Mouse (Mus musculus) lung, embryonic 16.5 days (tissue): ENCODE data around the gene Hacd4. TPM values are rescaled to one million over a fixed set of nuclear protein-coding genes. Genes with fewer than 3 reads are reported as not detected.

Experiments
- ATAC-seq: fragments of 200-750 bp; cut with Nextera tagmentation; 2 replicates; pipeline ENCODE4 v1.8.0; 2017; ENCODE audit warnings: low read depth, mild to moderate bottlenecking, moderate library complexity
- H3K27ac ChIP-seq: fragments of 300-500 bp; sonication (generic); 2 replicates; pipeline ENCODE4 v1.5.1; 2014; ENCODE audit warnings: mild to moderate bottlenecking, control low read depth, low read length
- H3K27me3 ChIP-seq: fragments of 300-500 bp; sonication (generic); 2 replicates; pipeline ENCODE4 v1.6.1; 2014; ENCODE audit warnings: low read depth, low read length, mixed read lengths; ENCODE audit not compliant: control insufficient read depth, insufficient read depth
- H3K36me3 ChIP-seq: fragments of 300-500 bp; sonication (generic); 2 replicates; pipeline ENCODE4 v1.6.1; 2014; ENCODE audit warnings: low read length; ENCODE audit not compliant: control insufficient read depth, insufficient read depth
- H3K4me1 ChIP-seq: fragments of 300-500 bp; sonication (generic); replicated peaks from 2 replicates; pipeline ENCODE4 v1.6.1; 2014; ENCODE audit warnings: low read length, mixed read lengths; ENCODE audit not compliant: control insufficient read depth, insufficient read depth
- H3K4me2 ChIP-seq: fragments of 300-500 bp; sonication (generic); 2 replicates; pipeline ENCODE4 v1.6.1; 2014; ENCODE audit warnings: low read depth, low read length, control low read depth
- H3K4me3 ChIP-seq: fragments of 300-500 bp; sonication (generic); 2 replicates; pipeline ENCODE4 v1.5.1; 2014; ENCODE audit warnings: mild to moderate bottlenecking, low read length, control low read depth
- H3K9ac ChIP-seq: fragments of 300-500 bp; sonication (generic); 2 replicates; pipeline ENCODE4 v1.6.1; 2014; ENCODE audit warnings: low read length, control low read depth
- H3K9me3 ChIP-seq: fragments of 300-500 bp; sonication (generic); 2 replicates; pipeline ENCODE4 v1.6.1; 2016; ENCODE audit warnings: low read length; ENCODE audit not compliant: control insufficient read depth
- WGBS: fragments of 180-500 bp; shearing (Covaris S2); extraction: QIAGEN DNeasy Blood & Tissue Kit; methylation state at CpG from one replicate; pipeline ENCODE4 v1.1.7; 2014; 5-methylcytosine and 5-hydroxymethylcytosine counted together
- polyA plus RNA-seq: library from polyadenylated mRNA; unstranded; fragments of >200 nt; fragmentation: Nextera tagmentation; extraction: Ambion mirVana; gene quantifications from 2 replicates; pipeline ENCODE4 v1.2.1, GENCODE M21; 2015

Hacd4 gene
- 9.4 and 10.0 TPM in 2 replicates for polyA plus RNA-seq

DNA sequence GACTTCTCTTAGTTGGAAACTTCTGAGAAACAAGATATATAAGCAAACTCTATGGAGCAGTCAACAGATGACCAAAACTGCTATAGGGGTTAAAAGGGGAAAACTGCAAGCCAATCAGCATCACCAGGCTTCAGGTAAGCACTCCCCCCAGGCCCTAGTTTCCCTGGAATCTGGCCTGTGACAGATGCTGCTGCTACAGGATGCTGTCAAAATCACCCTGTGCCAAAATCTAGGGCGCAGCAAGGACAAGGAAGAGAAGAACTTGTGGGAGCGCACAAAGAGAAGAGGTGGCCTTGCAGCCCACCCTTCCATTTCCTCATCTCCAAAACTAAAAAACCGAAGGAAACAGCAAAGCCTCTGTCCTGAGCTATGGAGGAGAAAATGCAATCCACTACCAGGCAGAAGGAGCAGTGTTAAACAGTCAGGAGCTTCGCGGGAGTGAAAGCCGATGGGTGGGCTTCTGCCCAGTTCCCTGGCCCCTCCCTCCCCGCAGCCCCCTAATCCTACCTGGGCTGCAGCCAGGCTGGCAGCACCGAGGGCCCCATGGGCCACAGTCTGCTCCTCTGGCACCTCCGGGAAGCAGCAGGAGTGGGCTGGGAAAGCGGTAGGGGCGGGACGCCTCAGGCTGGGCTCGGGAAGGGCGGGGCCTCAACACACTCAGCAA lies at the start of gene Hacd4:
Gene Hacd4 (minus strand): TSS at position 603 of the 664 bp plus-strand sequence.
- H3K27ac ChIP-seq: no peak within 1 kb of the TSS
- no peaks in the 10 kb centered on the region for H3K27me3 ChIP-seq
- H3K4me1 ChIP-seq: peaks cover 20% of the 10 kb centered on the region; the same call in 1 of the 2 replicates
- H3K9me3 ChIP-seq: no peaks in the 10 kb centered on the region
- WGBS: 4% methylated on average over 14 of the region's 14 CpGs
- peak within 1 kb of the TSS; percentile 73 for H3K4me2 ChIP-seq
- H3K9ac ChIP-seq: peak within 1 kb of the TSS; percentile 67
- peak within 1 kb of the TSS; percentile 52 for H3K4me3 ChIP-seq
- H3K36me3 ChIP-seq: no peaks in the 10 kb centered on the region
- ATAC-seq: peak; percentile 87

DNA sequence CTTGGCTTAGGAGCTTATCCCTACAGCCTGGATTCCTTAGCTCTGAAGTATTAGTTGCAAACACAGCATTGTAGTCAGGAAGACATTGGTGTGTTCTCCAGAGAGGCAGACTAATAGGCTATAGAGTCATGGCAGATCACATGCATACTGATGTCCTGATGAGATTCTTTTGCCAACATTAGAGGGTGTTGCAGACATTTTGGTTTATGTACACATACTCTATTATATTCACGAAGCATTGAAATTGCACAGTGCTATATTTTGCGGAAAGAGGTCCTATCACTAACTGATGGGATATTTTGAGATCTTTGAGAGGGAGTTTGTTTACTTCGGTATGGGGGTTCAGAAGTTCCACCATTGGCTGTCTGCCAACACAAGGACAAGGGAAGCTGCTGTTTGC lies 49.4 kb upstream of the Hacd4 start:
- 36% methylated on average over 3 of the region's 3 CpGs for WGBS
- no peak overlapping the region for H3K4me3 ChIP-seq
- H3K9ac ChIP-seq: no peak overlapping the region
- no peak overlapping the region for H3K27ac ChIP-seq
- H3K36me3 ChIP-seq: no peaks in the 10 kb centered on the region
- H3K27me3 ChIP-seq: no peaks in the 10 kb centered on the region
- ATAC-seq: peak; percentile 56; the same call in 1 of the 2 replicates
- no peaks in the 10 kb centered on the region for H3K9me3 ChIP-seq
- H3K4me2 ChIP-seq: no peak overlapping the region
- no peaks in the 10 kb centered on the region; the same call in 1 of the 2 replicates for H3K4me1 ChIP-seq

DNA sequence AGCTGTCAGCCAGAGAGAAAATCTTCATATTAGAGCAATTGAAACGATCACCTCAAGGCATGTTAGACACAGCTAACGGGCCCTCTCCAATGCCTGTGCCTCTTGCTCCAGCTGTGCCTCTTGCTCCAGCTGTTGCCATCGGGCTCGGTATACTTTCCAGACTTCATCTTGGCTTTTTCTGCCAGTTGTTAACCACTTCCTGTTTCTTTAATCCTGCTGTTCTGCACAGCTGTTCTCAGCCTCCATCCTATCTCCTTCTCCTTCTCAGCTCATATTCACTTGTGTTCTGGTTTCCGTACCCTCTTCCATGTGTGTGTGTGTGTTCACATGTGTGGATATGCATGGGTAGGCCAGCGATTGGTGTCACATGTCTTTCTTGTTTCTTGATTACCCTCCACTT lies 41.4 kb upstream of the Hacd4 start:
- 64% methylated on average over 6 of the region's 6 CpGs for WGBS
- no peak overlapping the region for H3K9ac ChIP-seq
- no peak; the same call in 1 of the 2 replicates for ATAC-seq

DNA sequence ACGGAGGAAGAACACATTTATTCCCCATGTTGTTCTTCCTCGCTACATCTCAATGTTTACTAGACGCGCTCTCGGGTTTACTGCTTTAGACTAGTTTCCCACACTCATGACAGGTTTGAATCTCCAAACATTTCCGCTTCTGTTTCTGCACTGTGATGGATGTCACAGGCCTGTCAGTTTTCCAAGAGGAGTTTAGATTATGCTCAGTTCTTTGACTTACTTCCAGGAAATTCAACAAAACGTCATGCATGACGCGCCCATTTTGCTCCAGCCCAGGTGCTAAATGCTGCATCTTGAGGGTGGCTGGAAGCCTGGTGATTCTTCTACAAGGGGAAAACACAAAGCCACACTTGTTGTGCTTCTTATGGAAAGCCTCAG lies 40.1 kb upstream of the Hacd4 start:
- WGBS: 34% methylated on average over 9 of the region's 9 CpGs
- ATAC-seq: 0 out of 2 replicates have a peak, but pooled peaks have one; percentile 46
- Histone ChIP-seq H3K27me3 (no peaks in the 10 kb centered on the region), H3K36me3 (no peaks in the 10 kb centered on the region), H3K4me2 (no peak overlapping the region), H3K4me1 (peaks cover 10% of the 10 kb centered on the region), H3K4me3 (no peak overlapping the region), H3K9ac (no peak overlapping the region), H3K9me3 (no peaks in the 10 kb centered on the region), H3K27ac (peak overlapping the region; percentile 2)

More for the DNA sequence above, 41.4 kb upstream of the Hacd4 start:
- peaks cover 10% of the 10 kb centered on the region for H3K4me1 ChIP-seq
- H3K36me3 ChIP-seq: no peaks in the 10 kb centered on the region
- H3K9me3 ChIP-seq: no peaks in the 10 kb centered on the region
- H3K4me2 ChIP-seq: no peak overlapping the region
- no peak overlapping the region for H3K4me3 ChIP-seq
- H3K27me3 ChIP-seq: no peaks in the 10 kb centered on the region
- no peak overlapping the region for H3K27ac ChIP-seq

DNA sequence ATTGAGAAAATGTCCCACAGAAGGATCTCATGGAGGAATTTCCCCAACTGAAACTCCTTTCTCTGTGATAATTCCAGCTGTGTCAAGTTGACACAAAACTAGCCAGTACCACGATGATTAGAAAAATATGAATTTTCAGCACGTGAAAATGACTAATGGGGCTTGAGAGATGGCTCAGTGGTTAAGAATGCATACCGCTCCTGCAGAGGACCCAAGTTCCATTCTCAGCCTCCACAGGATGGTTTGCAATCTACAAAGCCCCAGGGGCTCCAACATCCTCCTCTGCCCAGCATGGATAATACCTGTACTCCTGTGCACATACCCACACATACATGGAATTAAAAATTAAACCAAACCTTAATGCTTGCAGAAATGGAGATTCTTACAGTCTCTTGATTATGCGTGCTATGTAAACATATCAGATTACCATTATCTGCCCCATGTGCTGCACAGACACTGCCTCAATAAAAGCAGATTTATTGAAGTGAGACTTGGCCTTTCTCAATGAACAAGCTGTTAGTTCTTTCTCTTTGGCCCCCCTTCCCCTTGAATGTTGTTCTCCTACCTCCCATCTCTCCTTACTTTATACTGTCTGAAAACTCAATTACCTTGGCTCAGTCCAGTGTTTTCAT lies 39.6 kb upstream of the Hacd4 start:
- H3K27ac ChIP-seq: peak overlapping the region; percentile 2; the same call in 1 of the 2 replicates
- 47% methylated on average over 4 of the region's 4 CpGs for WGBS
- H3K9me3 ChIP-seq: no peaks in the 10 kb centered on the region
- H3K4me1 ChIP-seq: peaks cover 10% of the 10 kb centered on the region
- ATAC-seq: 0 out of 2 replicates have a peak, but pooled peaks have one; percentile 7
- H3K4me2 ChIP-seq: no peak overlapping the region
- no peaks in the 10 kb centered on the region for H3K27me3 ChIP-seq
- no peak overlapping the region for H3K9ac ChIP-seq
- no peaks in the 10 kb centered on the region for H3K36me3 ChIP-seq
- no peak overlapping the region for H3K4me3 ChIP-seq

DNA sequence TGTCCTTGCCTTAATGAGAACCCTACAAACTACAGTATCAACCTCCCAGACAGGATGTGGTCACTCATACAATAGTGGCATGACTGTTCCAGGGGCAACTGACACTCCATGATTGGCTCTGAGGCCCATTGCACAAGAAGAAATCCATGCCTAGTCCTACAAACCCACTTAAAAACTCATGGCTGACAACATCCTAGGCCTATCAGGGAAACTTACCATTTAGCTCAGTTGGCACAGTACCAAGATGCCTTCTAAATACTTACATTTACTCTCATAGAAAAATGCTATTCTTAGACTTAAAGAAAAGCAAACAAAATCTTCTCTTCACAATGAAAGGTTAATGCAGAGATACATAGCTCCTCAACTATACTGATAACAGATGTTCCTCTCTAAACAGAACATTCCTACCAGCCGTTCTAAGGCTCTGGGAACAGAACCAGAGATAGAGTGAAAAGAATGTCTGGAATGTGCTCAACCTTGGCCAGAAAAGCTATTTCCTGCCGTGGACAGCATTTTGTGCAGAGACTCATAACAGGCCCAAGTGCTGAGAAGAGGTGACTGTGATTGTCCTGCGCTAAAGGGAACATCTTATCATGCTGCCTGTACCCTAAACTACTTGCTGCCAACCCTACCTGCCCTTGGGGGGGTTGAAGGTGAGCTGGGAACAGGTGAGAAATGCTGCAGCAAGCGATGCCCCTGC lies 37.9 kb upstream of the Hacd4 start:
- 23% methylated on average over 4 of the region's 4 CpGs for WGBS
- H3K27ac ChIP-seq: peak overlapping the region; percentile 52
- H3K9ac ChIP-seq: no peak overlapping the region
- no peak overlapping the region for H3K4me3 ChIP-seq
- peaks cover 10% of the 10 kb centered on the region for H3K4me1 ChIP-seq
- no peaks in the 10 kb centered on the region for H3K9me3 ChIP-seq
- no peaks in the 10 kb centered on the region for H3K36me3 ChIP-seq
- ATAC-seq: peak; percentile 87
- no peaks in the 10 kb centered on the region for H3K27me3 ChIP-seq
- no peak overlapping the region for H3K4me2 ChIP-seq

DNA sequence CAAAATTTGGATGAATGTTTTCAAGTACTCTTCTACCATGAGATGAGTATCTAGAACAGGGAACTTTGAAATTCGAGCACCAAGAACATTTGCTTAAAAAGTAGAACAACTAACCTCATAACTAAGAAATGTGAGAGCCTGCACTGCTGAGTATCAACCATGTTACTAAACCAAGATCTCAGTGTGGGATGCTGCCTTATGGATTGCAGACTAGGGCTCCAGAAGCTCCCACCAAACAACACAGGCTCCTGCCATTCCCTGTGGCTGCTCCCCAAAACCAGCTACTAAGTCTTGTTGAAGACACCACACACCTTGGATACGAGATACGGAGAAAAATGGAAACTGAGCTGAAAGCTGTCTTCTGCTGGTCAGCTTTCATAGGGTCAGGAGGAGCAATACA lies 37.4 kb upstream of the Hacd4 start:
- peaks cover 10% of the 10 kb centered on the region for H3K4me1 ChIP-seq
- peak overlapping the region; percentile 44 for H3K27ac ChIP-seq
- 94% methylated on average over 3 of the region's 3 CpGs for WGBS
- H3K36me3 ChIP-seq: no peaks in the 10 kb centered on the region
- no peak overlapping the region for H3K9ac ChIP-seq
- no peak for ATAC-seq
- no peaks in the 10 kb centered on the region for H3K9me3 ChIP-seq
- no peak overlapping the region for H3K4me3 ChIP-seq
- no peaks in the 10 kb centered on the region for H3K27me3 ChIP-seq
- no peak overlapping the region for H3K4me2 ChIP-seq

DNA sequence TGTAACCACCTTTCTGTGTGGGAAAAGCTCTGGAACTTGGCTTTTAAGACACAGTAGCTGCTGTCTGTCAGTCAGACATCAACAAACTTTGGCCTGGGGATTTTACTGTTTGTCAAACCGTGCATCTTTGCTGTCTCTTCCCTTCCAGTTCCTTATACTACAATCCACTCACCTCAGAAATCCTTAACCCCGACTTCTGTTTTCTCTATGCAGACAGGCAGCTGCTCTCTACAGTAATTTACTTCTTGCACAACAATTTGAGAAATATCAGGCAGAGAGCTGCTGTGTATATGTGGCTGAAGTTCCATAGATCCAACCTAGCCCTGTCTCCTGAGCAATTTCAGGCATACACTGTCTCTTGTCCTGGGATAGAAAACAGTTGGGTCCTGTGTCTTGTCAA lies 32.8 kb upstream of the Hacd4 start:
- Histone ChIP-seq H3K4me3 (no peak overlapping the region), H3K27ac (no peak overlapping the region), H3K4me1 (no peaks in the 10 kb centered on the region; the same call in 1 of the 2 replicates), H3K36me3 (no peaks in the 10 kb centered on the region), H3K4me2 (no peak overlapping the region), H3K9me3 (no peaks in the 10 kb centered on the region), H3K27me3 (no peaks in the 10 kb centered on the region), H3K9ac (no peak overlapping the region)
- 63% methylated on average over 2 of the region's 2 CpGs for WGBS
- ATAC-seq: no peak

DNA sequence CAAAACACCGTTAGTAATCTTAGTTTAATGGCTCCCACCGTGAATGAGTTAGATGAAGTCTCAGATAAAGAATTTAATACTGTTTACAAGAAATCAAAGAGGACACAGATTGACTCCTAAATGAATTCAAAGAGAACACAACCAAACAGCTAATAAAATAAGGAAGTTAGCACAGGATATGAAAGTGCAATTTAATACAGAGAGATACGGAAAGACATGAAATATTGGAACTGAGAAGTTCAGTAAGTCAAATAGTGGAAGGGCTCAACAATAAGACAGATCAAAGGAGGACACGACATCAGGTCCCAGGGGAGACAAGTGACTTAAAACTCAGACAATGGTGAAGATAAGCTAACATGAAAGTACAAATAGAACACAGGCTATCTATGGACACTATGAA lies 25.8 kb upstream of the Hacd4 start:
- Histone ChIP-seq H3K27ac (no peak overlapping the region), H3K9ac (no peak overlapping the region), H3K4me1 (no peaks in the 10 kb centered on the region), H3K36me3 (no peaks in the 10 kb centered on the region), H3K9me3 (no peaks in the 10 kb centered on the region), H3K27me3 (no peaks in the 10 kb centered on the region), H3K4me2 (no peak overlapping the region), H3K4me3 (no peak overlapping the region)
- 60% methylated on average over 4 of the region's 4 CpGs for WGBS
- no peak for ATAC-seq
